Mouse (Mus musculus): Measurements from ENCODE around the gene Cacna1a.
A peak's percentile ranks its signal among the peaks of the same experiment; 100 is the strongest.

DNA sequence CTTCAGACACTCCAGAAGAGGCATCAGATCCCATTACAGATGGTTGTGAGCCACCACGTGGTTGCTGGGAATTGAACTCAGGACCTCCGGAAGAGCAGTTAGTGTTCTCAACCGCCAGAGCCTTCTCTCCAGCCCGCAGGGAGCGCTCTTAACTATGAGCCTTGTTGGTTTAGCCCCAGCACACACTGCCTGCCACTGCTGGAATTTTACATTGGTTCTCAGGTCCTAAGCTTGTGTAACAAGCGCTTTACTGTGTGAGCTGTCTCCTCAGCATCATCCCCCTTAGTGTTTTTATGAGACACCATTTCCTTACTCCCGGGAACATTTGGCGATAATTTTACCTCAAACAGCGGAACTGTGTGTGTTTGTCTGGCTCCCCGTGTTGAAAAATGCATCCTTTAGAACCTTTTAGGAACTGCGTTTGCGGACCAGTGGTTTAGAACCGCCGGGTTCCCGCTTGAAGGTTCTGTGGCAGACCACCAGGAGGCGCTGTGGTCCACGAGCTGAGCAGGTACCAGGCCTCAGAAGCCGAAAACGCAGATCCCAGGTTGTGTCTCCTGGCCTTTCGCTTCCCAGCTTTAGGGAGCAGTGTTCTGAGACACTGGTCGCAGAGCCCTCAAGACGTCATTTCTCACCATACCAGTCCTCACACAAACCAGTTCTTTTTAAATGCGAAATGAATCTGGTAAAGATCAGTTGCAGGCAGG, 24.7 kb upstream of the Cacna1a start:
- TF ChIP-seq CTCF (IDR thresholded peaks at IDR 0.05; ENCODE audit: extremely low read depth, insufficient read depth, low read length) (peak; percentile 92), POLR2A (IDR thresholded peaks at IDR 0.05; ENCODE audit: extremely low read depth, insufficient read depth, low read length) (no peak)

Measured in cortical plate, adult 2 months (tissue).